Mouse (Mus musculus): ENCODE measurements around the gene Myb. TPM values are rescaled to one million over a fixed set of nuclear protein-coding genes. Genes with fewer than 3 reads are reported as not detected.

The Myb gene
- total RNA-seq, 2 experiments from 2014 or later, result 0.10 to 0.48 TPM

DNA sequence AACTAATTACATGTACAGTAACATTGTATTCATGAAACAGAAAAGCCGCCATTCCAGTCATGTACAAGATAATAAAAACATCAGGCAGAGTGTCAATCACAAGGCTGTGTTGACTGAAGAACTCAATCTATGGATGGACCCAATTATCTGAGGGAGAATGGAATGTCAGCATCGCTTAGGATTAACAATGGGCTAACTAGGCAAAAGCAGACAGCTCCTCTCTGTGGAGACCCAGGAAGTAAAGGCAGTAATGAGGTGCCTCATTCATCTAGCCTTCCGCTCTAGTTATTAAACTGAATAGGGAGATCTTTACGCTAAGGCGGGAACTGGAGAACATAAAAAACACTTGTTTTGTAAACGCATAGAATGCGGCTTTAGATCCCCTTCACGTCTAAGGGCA is 78.3 kb downstream of the Myb start:
- no peak for DNase-seq

DNA sequence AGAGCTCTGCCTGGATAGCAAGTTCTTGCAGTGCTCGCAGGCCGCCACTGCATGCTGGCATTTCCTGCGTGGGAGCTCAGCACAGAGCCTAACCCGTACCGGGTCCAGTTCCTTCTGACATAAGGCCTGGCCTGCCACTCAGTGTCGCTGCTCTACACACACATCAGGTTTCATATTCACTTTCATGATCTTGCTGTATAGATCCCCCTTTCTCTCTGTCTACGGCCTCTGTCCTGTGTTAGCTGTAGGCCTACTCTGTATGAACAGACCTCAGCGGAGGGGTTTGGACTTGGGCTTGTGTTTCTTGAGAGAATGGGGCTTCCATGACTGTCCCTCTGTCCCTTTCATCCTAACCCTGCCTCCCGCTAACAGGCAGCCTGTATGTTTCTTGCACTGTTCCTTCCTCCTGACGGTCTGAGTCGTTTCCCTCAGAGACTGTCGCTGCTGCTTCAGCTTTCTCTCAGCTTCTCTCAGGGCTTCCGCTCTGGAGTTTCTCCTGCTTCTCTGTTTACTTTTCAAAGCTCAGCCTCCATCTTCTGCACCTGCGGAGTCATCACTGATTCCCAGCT is 83.5 kb downstream of the Myb start:
- DNase-seq, result no peak

DNA sequence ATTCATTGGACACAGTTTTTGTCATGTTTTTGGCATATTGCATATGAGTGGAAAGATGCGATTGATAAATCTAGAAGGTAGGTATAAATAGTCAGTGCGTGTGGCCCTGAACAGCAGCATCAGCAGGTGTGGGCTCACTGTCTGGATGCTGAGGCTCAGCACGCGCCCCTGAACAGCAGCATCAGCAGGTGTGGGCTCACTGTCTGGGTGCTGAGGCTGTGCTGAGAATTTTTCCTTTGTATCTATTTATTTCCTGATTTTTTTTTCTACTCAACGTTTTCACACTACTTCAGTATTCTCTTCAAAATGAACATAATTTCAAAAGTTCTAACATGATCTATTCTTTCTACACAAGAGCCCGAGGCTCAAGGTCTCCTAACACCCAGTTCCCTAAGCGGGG is 84.1 kb downstream of the Myb start:
- no peak for DNase-seq

DNA sequence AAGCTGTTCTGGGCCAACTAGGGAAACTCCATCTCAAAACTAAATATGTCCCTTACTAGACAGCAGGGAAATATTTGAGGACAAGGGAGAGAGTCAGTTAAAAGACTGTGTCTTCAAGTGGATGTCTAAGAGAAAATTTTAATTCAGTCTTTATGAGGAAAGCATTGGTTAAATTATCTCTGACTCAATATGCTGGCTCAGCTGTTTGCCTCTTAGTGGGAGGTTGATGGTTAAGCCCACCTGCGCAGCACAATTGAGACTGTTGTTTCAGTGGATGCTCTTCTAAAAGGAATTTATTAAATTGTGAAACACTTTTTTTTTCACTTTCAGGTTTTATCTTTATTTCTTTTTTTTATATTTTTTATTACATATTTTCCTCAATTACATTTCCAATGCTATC is 84.6 kb downstream of the Myb start:
- no peak for DNase-seq

Other genes with a start within 250 kb of the Myb start
- 1 to 10 TPM in 1 of 2 experiments, under 1 TPM in 1; 0.87 to 1.4 TPM for gene Ahi1, start 208.4 kb downstream of the Myb start, total RNA-seq (2021)
- 10 to 100 TPM; 58.4 to 62.5 TPM for gene Hbs1l, start 135.0 kb upstream of the Myb start, total RNA-seq (2021)
- gene Aldh8a1, start 216.3 kb upstream of the Myb start, total RNA-seq (2021), result not detected

Measured in gastrocnemius, postnatal 25 days (tissue).